ENCODE assay signal across 16 mouse cellular contexts in the genomic region with DNA sequence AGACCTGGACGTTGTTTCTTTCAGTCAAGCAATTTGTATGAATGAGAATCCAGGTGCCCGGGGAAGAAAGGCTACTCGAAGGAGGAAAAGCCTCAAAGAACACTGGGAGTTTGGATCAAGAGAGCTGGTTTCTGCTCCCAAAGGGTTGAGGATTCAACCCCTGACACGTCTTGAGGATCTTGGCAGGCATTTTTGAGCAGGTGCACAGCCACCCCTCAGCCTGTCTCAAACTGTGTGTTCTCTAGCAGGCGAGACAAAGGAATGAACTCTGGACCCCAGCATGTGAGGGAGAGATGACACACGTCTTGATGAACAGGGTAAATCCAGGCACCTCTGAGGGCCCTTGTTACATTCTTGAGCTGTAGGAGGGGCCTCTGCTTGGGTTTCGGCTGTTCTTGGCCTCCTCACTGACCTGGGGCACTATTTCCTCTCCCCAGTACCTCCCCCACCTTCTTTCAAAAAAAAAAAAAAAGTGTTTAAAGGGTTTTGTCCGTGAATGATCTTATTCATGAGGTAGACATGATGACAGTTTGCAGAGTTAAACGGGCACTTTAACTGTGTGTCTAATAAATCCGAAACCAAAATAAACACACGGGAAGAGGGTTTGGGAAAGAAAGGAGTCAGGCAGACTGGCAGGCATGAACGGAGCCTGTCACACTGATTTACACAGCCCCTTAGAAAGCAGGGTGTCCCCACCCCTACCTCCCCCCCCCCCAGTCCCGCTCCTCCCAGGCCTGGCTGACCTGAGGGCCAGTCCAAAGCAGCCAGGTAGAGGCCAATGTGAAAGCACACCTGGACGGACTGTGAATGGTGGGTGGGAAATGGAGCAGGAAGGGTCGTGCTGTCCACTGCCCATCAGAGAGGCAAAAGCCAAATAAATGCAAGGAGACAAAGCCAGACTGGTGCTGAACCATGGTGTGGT.
DNase-seq lines count a peak whose midpoint lies in the region; ATAC-seq and TF ChIP-seq lines count a peak whose summit lies in the region.
"Had no signal": no experiment of that assay in that cellular context is flagged by ENCODE, and none has a peak within 500 bp of the region (broad histone marks: within the 10 kb centered on the region; RNA-seq: fewer than 3 reads in every experiment).

No protein-coding gene starts in this region.

- H3K27ac ChIP-seq in kidney, postnatal 0 days = no peak overlapping the region
- 0 out of 2 replicates have a peak overlapping the region, but pooled peaks have one; percentile 51 for H3K27ac ChIP-seq in embryonic facial prominence, embryonic 15.5 days (replicated peaks)
- H3K27ac ChIP-seq in midbrain, embryonic 14.5 days (replicated peaks; ENCODE audit: low read depth, low read length) = no peak overlapping the region
- H3K27ac ChIP-seq: liver, embryonic 14.5 days had no signal

- H3K27me3 ChIP-seq in kidney, postnatal 0 days (ENCODE audit: insufficient read depth, low read length) = no peaks in the 10 kb centered on the region
- no peaks in the 10 kb centered on the region for H3K27me3 ChIP-seq in embryonic facial prominence, embryonic 15.5 days
- H3K27me3 ChIP-seq in midbrain, embryonic 14.5 days (ENCODE audit: control insufficient read depth, insufficient read depth, low read length) = no peaks in the 10 kb centered on the region

- no peaks in the 10 kb centered on the region for H3K9me3 ChIP-seq in kidney, postnatal 0 days (replicated peaks; ENCODE audit: low read length)
- H3K9me3 ChIP-seq in embryonic facial prominence, embryonic 15.5 days (replicated peaks) = no peaks in the 10 kb centered on the region
- no peaks in the 10 kb centered on the region for H3K9me3 ChIP-seq in midbrain, embryonic 14.5 days (ENCODE audit: control insufficient read depth, low read length)

- H3K4me3 ChIP-seq in kidney, postnatal 0 days (replicated peaks; ENCODE audit: low read depth, low read length) = no peak overlapping the region
- no peak overlapping the region for H3K4me3 ChIP-seq in embryonic facial prominence, embryonic 15.5 days (replicated peaks)
- H3K4me3 ChIP-seq in midbrain, embryonic 14.5 days (replicated peaks; ENCODE audit: low read depth, low read length) = no peak overlapping the region

- no peak overlapping the region for H3K9ac ChIP-seq in kidney, postnatal 0 days (ENCODE audit: low read depth, low read length)
- H3K9ac ChIP-seq in embryonic facial prominence, embryonic 15.5 days = no peak overlapping the region
- H3K9ac ChIP-seq in midbrain, embryonic 14.5 days (replicated peaks; ENCODE audit: low read length) = no peak overlapping the region
- H3K9ac ChIP-seq: forebrain, postnatal 0 days; liver, embryonic 14.5 days had no signal

- peak; percentile 40 for DNase-seq in kidney, postnatal 0 days (ENCODE audit: low spot score)
- DNase-seq in kidney, adult 8-10 months = no peak
- peak; percentile 23 for DNase-seq in embryo, embryonic 11 days
- DNase-seq in midbrain, embryonic 14.5 days = peak; percentile 5
- no peak for DNase-seq in layer of hippocampus, postnatal 10 days (ENCODE audit: low spot score in 2 of 2)
- DNase-seq: cerebellum, postnatal 36 days; forebrain, postnatal 0 days; gastrocnemius, postnatal 14 days; kidney, postnatal 4 days; left cerebral cortex, postnatal 4 days; right cerebral cortex, postnatal 14 days; thymus, adult 18-20 months had no signal

- ATAC-seq in kidney, postnatal 0 days (replicated peaks; ENCODE audit: low FRiP score, low read depth) = peak; percentile 64; the same call in 1 of the 2 replicates
- ATAC-seq in embryonic facial prominence, embryonic 15.5 days (ENCODE audit: insufficient number of reproducible peaks, low FRiP score, low TSS enrichment, low read depth) = no peak
- ATAC-seq in midbrain, embryonic 14.5 days (ENCODE audit: low FRiP score, low TSS enrichment) = no peak
- ATAC-seq in frontal cortex, adult (ENCODE audit: low TSS enrichment) = no peak
- ATAC-seq: forebrain, postnatal 0 days; hindbrain, embryonic 16.5 days had no signal

- no peaks in the 10 kb centered on the region for H3K4me1 ChIP-seq in kidney, postnatal 0 days (replicated peaks; ENCODE audit: insufficient read depth, low read length)
- H3K4me1 ChIP-seq in embryonic facial prominence, embryonic 15.5 days = 0 out of 2 replicates have a peak, but pooled peaks cover 5% of the 10 kb centered on the region
- no peaks in the 10 kb centered on the region for H3K4me1 ChIP-seq in midbrain, embryonic 14.5 days (ENCODE audit: control insufficient read depth, insufficient read depth, low read length)

- H3K36me3 ChIP-seq in kidney, postnatal 0 days (ENCODE audit: insufficient read depth, low read length) = no peaks in the 10 kb centered on the region
- H3K36me3 ChIP-seq in embryonic facial prominence, embryonic 15.5 days = no peaks in the 10 kb centered on the region
- H3K36me3 ChIP-seq in midbrain, embryonic 14.5 days (ENCODE audit: control insufficient read depth, insufficient read depth, low read length) = no peaks in the 10 kb centered on the region

- 21% methylated on average over 15 of the region's 15 CpGs for WGBS in kidney, postnatal 0 days
- WGBS in embryonic facial prominence, embryonic 15.5 days = 29% methylated on average over 15 of the region's 15 CpGs
- 45% methylated on average over 15 of the region's 15 CpGs for WGBS in midbrain, embryonic 14.5 days

- no peak for TF ChIP-seq CTCF in kidney, postnatal 0 days (IDR thresholded peaks at IDR 0.05; ENCODE audit: low read depth)

- no peak overlapping the region for H3K4me2 ChIP-seq in kidney, postnatal 0 days (ENCODE audit: low read length)
- H3K4me2 ChIP-seq in embryonic facial prominence, embryonic 15.5 days (replicated peaks) = no peak overlapping the region
- H3K4me2 ChIP-seq in midbrain, embryonic 14.5 days (ENCODE audit: low read length) = no peak overlapping the region

Comparison
In these comparisons a context has a peak if more than half of its experiments do, and no peak if none do; other contexts are left out.
1. DNase-seq: peak in kidney, postnatal 0 days (single experiment), embryo, embryonic 11 days (single experiment) and midbrain, embryonic 14.5 days (single experiment); none in kidney, adult 8-10 months (0 of 2) and layer of hippocampus, postnatal 10 days (0 of 2).